Mouse (Mus musculus) CD8-positive naive resting alpha-beta T cell, adult 57 days (primary cell): ENCODE measurements around the gene Izumo4. TPM values are rescaled to one million over a fixed set of nuclear protein-coding genes. Genes with fewer than 3 reads are reported as not detected.

Experiments
- total RNA-seq: library from RNA; stranded (reverse); gene quantifications from one replicate; pipeline ENCODE4 v1.2.4, GENCODE M21; 2023

Izumo4 gene
- 45.1 TPM for total RNA-seq

DNA sequence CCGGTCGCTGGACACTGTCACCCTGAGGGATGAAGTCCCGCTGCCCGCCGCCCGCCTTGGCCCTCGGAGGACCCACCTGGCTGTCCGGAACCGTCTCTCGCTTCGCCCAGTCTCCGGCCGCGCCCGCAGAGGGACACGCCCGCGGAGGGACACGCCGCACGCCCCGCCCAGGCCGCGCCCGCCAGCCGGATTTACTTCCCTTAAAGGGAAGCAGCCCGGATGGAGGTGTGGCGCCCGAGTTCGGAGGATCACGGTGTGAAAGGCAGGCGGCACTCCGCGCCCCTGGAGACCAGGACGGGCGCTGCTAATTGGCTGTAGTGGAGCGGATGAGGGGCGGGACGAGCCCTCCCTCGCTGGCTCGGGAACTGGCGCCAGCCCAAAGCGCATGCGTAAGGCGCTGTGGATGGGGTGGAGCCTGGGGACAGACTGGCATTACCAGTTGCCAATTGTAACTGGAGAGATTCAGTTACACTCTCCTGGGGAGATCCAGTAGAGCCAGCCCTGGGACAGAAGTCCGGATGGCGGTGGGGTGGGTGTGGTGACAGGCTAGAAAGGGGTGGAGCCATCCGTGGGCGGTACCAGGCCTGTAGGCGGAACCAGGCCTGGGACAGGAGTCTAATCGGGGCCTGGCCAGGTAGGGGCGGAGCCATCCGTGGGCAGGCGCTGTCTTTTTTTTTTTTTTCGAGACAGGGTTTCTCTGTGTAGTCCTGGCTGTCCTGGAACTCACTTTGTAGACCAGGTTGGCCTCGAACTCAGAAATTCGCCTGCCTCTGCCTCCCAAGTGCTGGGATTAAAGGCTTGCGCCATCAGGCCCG, at the start of gene Izumo4, which contains the start of gene Mob3a:
Izumo4 (plus strand) TSS at position 464 of the 815 bp plus-strand sequence.
Mob3a (minus strand) TSS at position 257 of the 815 bp plus-strand sequence.

DNA sequence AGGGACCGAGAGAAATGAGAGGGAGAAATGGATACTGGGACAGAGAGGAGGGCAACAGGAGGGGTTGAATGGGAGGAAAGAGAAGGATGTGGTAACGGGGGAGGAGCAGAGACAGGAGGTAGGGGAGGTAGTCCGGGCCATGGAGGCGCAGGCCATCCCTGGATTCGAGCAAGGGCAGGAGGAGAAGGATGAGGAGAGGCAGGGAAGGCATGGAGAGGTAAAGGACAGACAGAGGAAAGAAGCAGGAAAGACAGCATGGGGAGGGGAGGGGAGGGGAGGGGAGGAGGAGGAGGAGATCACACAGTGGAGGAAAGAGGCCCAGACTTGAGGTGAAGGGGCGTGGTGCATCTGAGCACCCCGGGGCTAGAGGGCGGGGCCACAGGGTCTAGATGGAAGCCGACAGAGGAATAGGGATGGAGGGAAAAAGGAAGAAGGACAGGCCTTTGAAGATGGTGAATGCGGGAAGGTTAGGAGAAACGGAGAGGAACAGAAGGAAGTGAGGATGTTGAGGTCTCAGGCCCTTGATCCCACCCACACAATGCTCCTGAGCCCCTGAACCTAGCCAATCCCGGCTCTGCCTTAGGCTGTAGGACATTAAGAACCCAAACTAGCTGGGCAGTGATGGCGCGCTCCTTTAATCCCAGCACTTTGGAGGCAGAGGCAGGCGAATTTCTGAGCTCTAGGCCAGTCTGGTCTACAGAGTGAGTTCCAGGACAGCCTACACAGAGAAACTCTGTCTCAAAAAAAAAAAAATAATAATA, 44.9 kb upstream of the Izumo4 start, which contains the start of gene Btbd2:
Btbd2 (minus strand) TSS at position 209 of the 761 bp plus-strand sequence.

DNA sequence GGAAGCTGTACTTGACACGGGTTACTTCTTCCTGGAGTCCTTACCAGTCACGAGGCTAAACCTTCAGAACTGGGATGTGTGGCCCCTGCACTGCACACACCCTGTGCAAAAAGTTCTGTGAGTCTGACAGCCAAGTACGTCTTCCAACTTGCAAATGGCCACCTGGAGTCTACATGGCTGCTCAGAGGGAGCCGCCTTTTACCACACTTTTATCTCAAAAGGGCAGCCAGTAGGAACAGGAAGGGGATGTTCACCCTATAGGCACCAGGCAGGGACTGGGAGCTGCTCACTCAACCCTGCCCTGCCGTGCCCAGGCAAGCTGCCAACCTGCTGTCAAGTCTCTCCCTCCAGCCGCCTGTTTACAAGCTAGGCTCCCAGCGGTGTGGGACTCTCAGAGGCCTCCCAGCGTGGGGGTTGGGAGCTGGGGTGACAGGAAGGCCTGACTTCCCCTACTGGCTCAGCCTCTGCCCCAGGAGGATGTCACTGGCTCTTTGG, 24.0 kb upstream of the Izumo4 start, which contains the start of gene Mknk2:
Mknk2 (minus strand) TSS at position 171 of the 495 bp plus-strand sequence.

DNA sequence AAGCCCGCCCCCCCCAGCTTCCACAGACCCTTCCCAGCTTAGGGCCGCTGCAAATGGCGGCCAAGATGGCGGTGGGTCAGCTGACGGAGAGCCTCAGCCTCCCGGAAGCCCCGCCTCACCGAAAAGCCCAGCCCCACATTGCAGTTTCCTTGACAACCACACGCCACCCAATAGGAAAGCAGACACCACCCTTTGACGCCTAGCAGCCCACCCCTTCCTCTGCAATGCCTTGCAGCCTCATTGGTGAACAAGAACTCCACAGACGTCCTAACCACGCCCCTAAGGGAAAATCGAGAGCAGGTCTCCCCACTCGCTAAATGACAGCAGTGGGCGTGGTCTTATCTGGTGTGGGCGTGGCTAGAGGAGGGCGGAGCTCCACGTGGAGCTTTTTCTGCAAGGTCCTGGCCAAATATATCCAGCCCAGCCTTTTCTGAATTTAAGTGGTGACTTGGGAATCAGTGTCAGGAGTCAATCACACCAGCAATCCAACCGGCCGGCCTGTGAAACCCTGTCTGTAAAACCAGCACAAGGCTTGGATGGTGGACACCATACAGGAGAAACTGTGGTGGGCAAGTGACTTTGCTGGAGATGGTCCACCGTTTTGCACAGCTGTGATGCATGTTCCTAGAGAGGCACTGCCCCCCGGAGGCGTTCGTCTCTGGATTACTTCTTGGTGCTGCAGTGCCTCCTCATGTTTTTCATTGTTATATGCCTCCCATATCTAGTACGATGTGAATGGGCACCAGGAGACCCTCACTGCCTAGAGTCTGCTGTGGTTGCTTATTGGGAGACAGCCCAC, 40.4 kb downstream of the Izumo4 start, which contains the start of gene Ap3d1:
Ap3d1 (minus strand) TSS at position 85 of the 799 bp plus-strand sequence.

DNA sequence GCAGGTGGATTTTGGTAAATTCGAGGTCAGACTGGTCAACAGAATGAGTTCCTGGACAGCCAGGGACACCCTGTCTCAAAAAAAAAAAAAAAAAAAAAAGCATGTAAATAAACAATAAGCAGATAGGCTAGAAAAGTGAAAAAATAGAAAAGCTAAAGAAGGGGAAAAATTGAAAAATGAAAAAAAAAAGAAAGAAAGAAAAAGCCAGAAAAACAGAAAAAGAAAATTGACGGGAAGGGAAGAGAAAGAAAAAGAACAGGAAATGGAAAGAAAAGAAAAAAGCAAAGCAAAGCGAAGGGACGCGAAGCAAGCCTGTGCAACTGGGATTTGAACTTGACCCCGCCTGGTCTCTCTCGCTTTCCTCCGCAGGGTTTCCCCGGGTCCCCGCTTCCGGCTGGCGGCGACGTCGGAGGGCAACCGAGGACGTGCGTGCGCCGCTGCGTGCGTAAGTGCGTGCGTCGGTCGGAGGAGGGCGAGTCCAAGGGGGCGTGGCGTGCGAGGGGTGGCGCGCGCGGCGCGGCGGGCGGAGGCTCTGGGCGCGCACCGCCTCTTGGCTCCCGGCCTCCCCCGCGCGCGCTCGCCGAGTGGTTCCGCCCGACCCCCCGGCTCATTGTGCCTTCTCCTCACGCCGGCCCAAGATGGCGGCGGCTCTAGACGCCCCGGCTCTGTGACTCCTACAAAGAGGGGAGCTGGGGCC, 52.8 kb downstream of the Izumo4 start, which contains the start of gene Dot1l:
Dot1l (plus strand) TSS at position 613 of the 697 bp plus-strand sequence.

Other genes with a start within 250 kb of the Izumo4 start
- not detected for gene Onecut3, start 207.3 kb upstream of the Izumo4 start, total RNA-seq
- not detected for gene Atp8b3, start 163.1 kb upstream of the Izumo4 start, total RNA-seq
- 128 TPM for gene Rexo1, start 140.6 kb upstream of the Izumo4 start, total RNA-seq
- 27.5 TPM for gene Klf16, start 124.9 kb upstream of the Izumo4 start, total RNA-seq
- gene Abhd17a, start 111.8 kb upstream of the Izumo4 start, total RNA-seq: 52.0 TPM
- gene Scamp4, start 99.3 kb upstream of the Izumo4 start, total RNA-seq: 46.9 TPM
- 6.0 TPM for gene Adat3, start 99.3 kb upstream of the Izumo4 start, total RNA-seq
- gene Gm49322, start 96.2 kb upstream of the Izumo4 start, total RNA-seq: 4.5 TPM
- 209 TPM for gene Csnk1g2, start 79.3 kb upstream of the Izumo4 start, total RNA-seq
- 20.7 TPM for gene Btbd2, start 45.1 kb upstream of the Izumo4 start, total RNA-seq
- gene Mknk2, start 24.1 kb upstream of the Izumo4 start, total RNA-seq: 330 TPM
- gene Mob3a, start 207 bp upstream of the Izumo4 start, total RNA-seq: 138 TPM
- gene Ap3d1, start 40.1 kb downstream of the Izumo4 start, total RNA-seq: 123 TPM
- 72.9 TPM for gene Dot1l, start 53.0 kb downstream of the Izumo4 start, total RNA-seq
- gene Sf3a2, start 96.0 kb downstream of the Izumo4 start, total RNA-seq: 81.1 TPM
- 141 TPM for gene Plekhj1, start 96.4 kb downstream of the Izumo4 start, total RNA-seq
- gene Amh, start 103.1 kb downstream of the Izumo4 start, total RNA-seq: 1.4 TPM
- gene Jsrp1, start 111.3 kb downstream of the Izumo4 start, total RNA-seq: not detected
- 517 TPM for gene Oaz1, start 124.5 kb downstream of the Izumo4 start, total RNA-seq
- gene Lingo3, start 141.9 kb downstream of the Izumo4 start, total RNA-seq: not detected
- gene Lsm7, start 153.0 kb downstream of the Izumo4 start, total RNA-seq: 31.3 TPM
- 25.5 TPM for gene Sppl2b, start 153.1 kb downstream of the Izumo4 start, total RNA-seq
- not detected for gene Tmprss9, start 169.7 kb downstream of the Izumo4 start, total RNA-seq
- 62.9 TPM for gene Timm13, start 198.8 kb downstream of the Izumo4 start, total RNA-seq
- 12.3 TPM for gene Lmnb2, start 216.1 kb downstream of the Izumo4 start, total RNA-seq
- gene Gadd45b, start 227.9 kb downstream of the Izumo4 start, total RNA-seq: 20.3 TPM